Mouse (Mus musculus): ENCODE measurements around the gene Ifitm6.

DNA sequence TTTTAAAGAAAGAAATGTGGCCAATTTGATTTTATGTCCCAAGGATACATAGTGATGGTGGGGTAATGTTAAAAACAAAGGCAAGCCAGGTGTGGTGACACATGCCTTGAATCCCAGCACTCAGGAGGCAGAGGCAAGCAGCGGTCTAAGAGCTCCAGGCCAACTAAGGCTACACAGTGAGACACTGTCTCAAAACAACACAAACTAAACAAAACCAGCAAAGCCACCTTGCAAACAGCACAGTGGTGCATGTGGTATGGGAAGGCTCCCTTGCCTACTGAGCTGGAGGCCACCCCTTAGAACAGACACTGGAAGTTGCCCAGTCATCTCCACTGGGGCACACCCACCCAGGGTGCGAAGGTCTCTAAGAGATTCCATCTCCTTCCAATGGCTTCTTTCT is 42.2 kb upstream of the Ifitm6 start:
- TF ChIP-seq CTCF (IDR thresholded peaks at IDR 0.05; ENCODE audit: low read depth) (no peak), EP300 (IDR thresholded peaks at IDR 0.05; ENCODE audit: low read depth) (no peak)

All from liver, postnatal 0 days (tissue).